Mouse (Mus musculus): ENCODE data around the gene Usp48. TPM values are rescaled to one million over a fixed set of nuclear protein-coding genes. Genes with fewer than 3 reads are reported as not detected.
A peak's percentile ranks its signal among the peaks of the same experiment; 100 is the strongest.

The Usp48 gene
- 23.3 and 28.4 TPM in 2 replicates for polyA plus RNA-seq (2015; fragmentation: Nextera tagmentation; extraction: Ambion mirVana)

DNA sequence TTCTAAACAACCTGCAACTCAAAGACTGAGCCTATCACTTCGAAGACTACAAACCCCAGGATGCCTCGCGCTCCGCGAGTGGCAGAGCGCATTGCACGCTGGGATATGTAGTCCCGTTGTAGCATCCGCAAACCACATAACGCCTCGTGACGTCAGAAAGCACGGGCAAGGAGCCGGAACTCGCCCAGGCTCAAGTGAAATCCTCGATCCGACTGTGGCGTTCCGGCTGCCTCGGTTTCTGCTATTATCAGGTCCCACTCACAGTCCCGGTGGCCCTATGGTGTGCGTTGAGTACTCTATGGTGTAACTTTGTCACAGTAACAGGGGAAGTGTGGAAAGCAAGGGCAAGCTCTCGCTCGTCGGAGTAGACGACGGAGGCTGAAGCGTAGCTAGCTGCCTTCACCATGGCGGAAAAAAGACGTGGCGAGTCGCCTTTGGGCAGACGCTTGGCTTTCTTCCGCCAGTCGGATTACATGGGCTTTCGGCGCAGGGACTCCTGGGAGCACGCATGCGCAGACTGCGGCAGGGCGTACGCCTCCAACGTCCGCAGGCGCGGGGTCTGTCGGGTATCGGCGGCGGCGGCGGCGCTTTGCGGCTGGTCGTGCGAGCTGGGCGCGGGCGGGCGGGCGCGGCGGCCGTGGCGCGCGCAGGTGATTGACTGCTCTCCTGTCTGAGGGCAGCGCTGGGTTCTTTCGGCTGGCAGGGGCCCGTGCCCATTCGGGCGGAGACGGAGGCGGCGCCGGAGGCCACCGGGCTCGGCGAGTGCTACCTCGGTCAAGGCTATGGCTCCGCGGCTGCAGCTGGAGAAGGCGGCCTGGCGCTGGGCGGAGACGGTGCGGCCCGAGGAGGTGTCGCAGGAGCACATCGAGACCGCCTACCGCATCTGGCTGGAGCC lies at the start of gene Usp48:
Gene Usp48 (plus strand): TSS at position 155 of the 895 bp plus-strand sequence.
- Histone ChIP-seq H3K27me3 (ENCODE audit: insufficient read depth, low read length) (no peaks in the 10 kb centered on the region), H3K9me3 (ENCODE audit: low read length) (no peaks in the 10 kb centered on the region), H3K9ac (replicated peaks) (peak within 1 kb of the TSS; percentile 86), H3K4me2 (ENCODE audit: low read depth, low read length) (peak within 1 kb of the TSS; percentile 78), H3K27ac (ENCODE audit: low read depth) (peak within 1 kb of the TSS; percentile 98), H3K4me3 (ENCODE audit: low read depth, low read length) (peak within 1 kb of the TSS; percentile 93), H3K4me1 (ENCODE audit: insufficient read depth) (peaks cover 29% of the 10 kb centered on the region), H3K36me3 (replicated peaks; ENCODE audit: insufficient read depth, low read length) (no peaks in the 10 kb centered on the region)
- no peak for TF ChIP-seq CTCF (IDR thresholded peaks at IDR 0.05; ENCODE audit: low read depth)
- TF ChIP-seq EP300 (IDR thresholded peaks at IDR 0.05; ENCODE audit: low read depth), result no peak
- ATAC-seq (peak; percentile 93), DNase-seq (peak; percentile 99)
- WGBS (ENCODE audit: insufficient replicate concordance), result under 1% methylated on average over 89 of the region's 92 CpGs

DNA sequence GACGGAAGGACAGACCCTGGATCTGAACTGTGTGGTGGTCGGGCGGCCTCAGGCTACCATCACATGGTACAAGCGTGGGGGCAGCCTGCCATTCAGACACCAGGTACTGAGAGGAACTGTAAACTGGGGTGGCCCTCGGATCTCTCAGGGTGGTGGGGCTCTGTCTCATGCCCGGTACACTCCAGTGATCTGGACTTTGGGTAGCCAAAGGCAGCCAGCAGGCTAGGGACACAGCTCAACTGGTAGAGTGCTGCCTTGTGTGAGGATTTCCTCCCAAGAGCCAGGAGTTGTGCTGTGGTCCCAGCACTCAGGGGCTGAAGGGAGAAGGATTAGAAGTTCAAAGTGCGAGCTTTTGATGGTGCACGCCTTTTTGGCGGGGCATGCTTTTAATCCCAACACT lies 48.0 kb upstream of the Usp48 start:
- ATAC-seq, result no peak
- Histone ChIP-seq H3K4me1 (ENCODE audit: insufficient read depth) (0 out of 2 replicates have a peak, but pooled peaks cover 2% of the 10 kb centered on the region), H3K9ac (replicated peaks) (no peak overlapping the region), H3K4me3 (ENCODE audit: low read depth, low read length) (no peak overlapping the region), H3K27ac (ENCODE audit: low read depth) (no peak overlapping the region), H3K9me3 (ENCODE audit: low read length) (no peaks in the 10 kb centered on the region), H3K27me3 (ENCODE audit: insufficient read depth, low read length) (no peaks in the 10 kb centered on the region), H3K36me3 (replicated peaks; ENCODE audit: insufficient read depth, low read length) (peaks cover 19% of the 10 kb centered on the region; the same call in 1 of the 2 replicates), H3K4me2 (ENCODE audit: low read depth, low read length) (no peak overlapping the region)
- no peak for TF ChIP-seq CTCF (IDR thresholded peaks at IDR 0.05; ENCODE audit: low read depth)
- no peak for TF ChIP-seq EP300 (IDR thresholded peaks at IDR 0.05; ENCODE audit: low read depth)
- no peak for DNase-seq
- 73% methylated on average over 9 of the region's 9 CpGs for WGBS (ENCODE audit: insufficient replicate concordance)

DNA sequence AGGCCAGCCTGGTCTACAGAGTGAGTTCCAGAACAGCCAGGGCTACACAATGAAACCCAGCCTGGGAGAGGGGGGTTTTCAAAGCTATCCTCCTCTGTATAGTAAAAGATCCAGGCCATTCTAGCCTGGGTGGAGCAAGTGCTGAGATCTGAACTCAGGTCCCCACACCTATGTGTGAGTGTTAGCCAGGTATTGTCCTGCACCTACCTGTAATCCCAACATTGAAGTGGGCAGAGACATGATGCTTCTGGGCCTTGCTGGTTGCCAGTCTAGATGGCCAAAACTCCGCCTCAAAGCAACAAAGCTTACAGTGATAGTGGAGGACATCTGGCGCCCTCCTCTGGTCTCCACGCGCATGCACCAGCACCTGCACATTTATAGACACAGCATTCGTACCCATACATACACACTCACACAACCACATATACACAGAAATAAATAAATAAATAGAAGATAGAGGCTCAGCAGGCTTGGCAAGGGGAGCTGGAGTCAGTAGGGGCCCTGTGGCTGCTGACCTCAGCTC lies 47.5 kb upstream of the Usp48 start:
- Histone ChIP-seq H3K4me3 (ENCODE audit: low read depth, low read length) (no peak overlapping the region), H3K4me1 (ENCODE audit: insufficient read depth) (no peaks in the 10 kb centered on the region), H3K9me3 (ENCODE audit: low read length) (no peaks in the 10 kb centered on the region), H3K27ac (ENCODE audit: low read depth) (no peak overlapping the region), H3K27me3 (ENCODE audit: insufficient read depth, low read length) (no peaks in the 10 kb centered on the region), H3K9ac (replicated peaks) (no peak overlapping the region), H3K4me2 (ENCODE audit: low read depth, low read length) (no peak overlapping the region), H3K36me3 (replicated peaks; ENCODE audit: insufficient read depth, low read length) (peaks cover 19% of the 10 kb centered on the region; the same call in 1 of the 2 replicates)
- DNase-seq (peak; percentile 68), ATAC-seq (no peak)
- TF ChIP-seq EP300 (IDR thresholded peaks at IDR 0.05; ENCODE audit: low read depth) (no peak), CTCF (IDR thresholded peaks at IDR 0.05; ENCODE audit: low read depth) (peak; percentile 78)
- 68% methylated on average over 5 of the region's 5 CpGs for WGBS (ENCODE audit: insufficient replicate concordance)

DNA sequence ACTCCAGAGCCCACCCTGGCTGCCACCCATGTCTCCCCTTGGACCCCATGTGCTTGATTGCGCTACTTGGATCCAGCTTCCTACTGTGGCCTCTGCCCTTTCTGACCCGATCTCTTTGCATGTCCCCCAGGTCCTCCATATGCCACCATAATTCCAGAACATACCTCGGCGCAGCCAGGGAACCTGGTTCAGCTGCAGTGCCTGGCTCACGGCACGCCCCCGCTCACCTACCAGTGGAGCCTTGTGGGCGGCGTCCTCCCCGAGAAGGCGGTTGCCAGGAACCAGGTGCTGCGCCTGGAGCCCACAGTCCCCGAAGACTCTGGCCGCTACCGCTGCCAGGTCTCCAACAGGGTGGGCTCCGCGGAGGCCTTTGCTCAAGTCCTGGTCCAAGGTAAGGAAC lies 40.1 kb upstream of the Usp48 start:
- Histone ChIP-seq H3K4me1 (ENCODE audit: insufficient read depth) (no peaks in the 10 kb centered on the region), H3K4me2 (ENCODE audit: low read depth, low read length) (no peak overlapping the region), H3K9me3 (ENCODE audit: low read length) (no peaks in the 10 kb centered on the region), H3K36me3 (replicated peaks; ENCODE audit: insufficient read depth, low read length) (peaks cover 12% of the 10 kb centered on the region), H3K27ac (ENCODE audit: low read depth) (no peak overlapping the region), H3K27me3 (ENCODE audit: insufficient read depth, low read length) (no peaks in the 10 kb centered on the region), H3K9ac (replicated peaks) (no peak overlapping the region), H3K4me3 (ENCODE audit: low read depth, low read length) (no peak overlapping the region)
- 82% methylated on average over 17 of the region's 17 CpGs for WGBS (ENCODE audit: insufficient replicate concordance)
- DNase-seq (no peak), ATAC-seq (no peak)
- TF ChIP-seq CTCF (IDR thresholded peaks at IDR 0.05; ENCODE audit: low read depth), result no peak
- no peak for TF ChIP-seq EP300 (IDR thresholded peaks at IDR 0.05; ENCODE audit: low read depth)

DNA sequence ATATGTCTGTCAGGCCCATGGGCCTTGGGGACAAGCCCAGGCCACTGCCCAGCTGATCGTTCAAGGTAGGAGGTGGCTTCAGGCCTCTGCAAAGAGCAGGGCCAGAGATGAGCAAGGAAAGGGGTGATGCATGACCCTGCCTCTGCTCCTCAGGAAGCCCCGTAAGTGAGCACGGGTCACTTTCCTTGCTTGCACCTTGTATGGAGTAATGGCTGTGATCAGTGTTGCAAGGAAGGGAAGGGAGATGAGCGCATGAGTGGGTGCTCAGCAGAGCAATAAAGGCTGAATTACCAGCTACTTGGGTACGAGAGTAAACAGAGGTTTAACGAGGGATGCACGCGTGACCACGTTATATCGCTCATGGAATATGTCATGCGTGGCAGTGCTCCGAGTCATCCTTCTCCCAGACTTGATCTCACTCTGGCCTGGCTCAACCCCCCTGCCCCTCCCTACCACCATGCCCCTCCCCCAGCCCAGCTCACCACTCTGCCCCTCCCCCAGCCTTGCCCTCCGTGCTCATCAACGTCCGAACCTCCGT lies 36.8 kb upstream of the Usp48 start:
- DNase-seq (no peak), ATAC-seq (no peak)
- TF ChIP-seq CTCF (IDR thresholded peaks at IDR 0.05; ENCODE audit: low read depth) (no peak), EP300 (IDR thresholded peaks at IDR 0.05; ENCODE audit: low read depth) (no peak)
- H3K9ac ChIP-seq (replicated peaks), result no peak overlapping the region
- peaks cover 21% of the 10 kb centered on the region for H3K36me3 ChIP-seq (replicated peaks; ENCODE audit: insufficient read depth, low read length)
- H3K4me2 ChIP-seq (ENCODE audit: low read depth, low read length), result no peak overlapping the region
- H3K27ac ChIP-seq (ENCODE audit: low read depth), result no peak overlapping the region
- H3K9me3 ChIP-seq (ENCODE audit: low read length), result no peaks in the 10 kb centered on the region
- no peaks in the 10 kb centered on the region for H3K27me3 ChIP-seq (ENCODE audit: insufficient read depth, low read length)
- no peaks in the 10 kb centered on the region for H3K4me1 ChIP-seq (ENCODE audit: insufficient read depth)
- H3K4me3 ChIP-seq (ENCODE audit: low read depth, low read length), result no peak overlapping the region
- WGBS (ENCODE audit: insufficient replicate concordance), result 72% methylated on average over 16 of the region's 16 CpGs

DNA sequence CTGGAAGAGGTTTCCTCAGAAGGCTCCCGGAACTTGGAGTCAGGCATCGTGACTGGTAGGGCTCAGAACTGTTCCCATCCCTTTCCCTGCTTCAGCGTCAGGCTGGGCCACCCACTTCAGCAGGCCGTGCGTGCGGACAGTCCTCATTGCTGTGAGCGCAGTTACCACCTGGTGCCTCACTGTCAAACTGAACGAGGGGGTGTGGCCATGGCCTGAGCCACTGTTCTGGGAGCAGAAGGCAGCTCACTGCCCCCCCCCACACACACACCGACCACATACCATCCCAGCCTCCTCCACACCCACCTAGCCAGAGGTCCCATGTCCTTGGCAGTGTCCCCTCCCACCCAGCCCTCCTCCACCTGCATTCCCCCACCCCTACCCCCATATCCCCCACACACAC lies 23.7 kb upstream of the Usp48 start:
- Histone ChIP-seq H3K9ac (replicated peaks) (no peak overlapping the region), H3K36me3 (replicated peaks; ENCODE audit: insufficient read depth, low read length) (peaks cover under 1% of the 10 kb centered on the region; the same call in 1 of the 2 replicates), H3K4me3 (ENCODE audit: low read depth, low read length) (no peak overlapping the region), H3K4me1 (ENCODE audit: insufficient read depth) (no peaks in the 10 kb centered on the region), H3K27me3 (ENCODE audit: insufficient read depth, low read length) (no peaks in the 10 kb centered on the region), H3K9me3 (ENCODE audit: low read length) (no peaks in the 10 kb centered on the region), H3K4me2 (ENCODE audit: low read depth, low read length) (no peak overlapping the region), H3K27ac (ENCODE audit: low read depth) (no peak overlapping the region)
- ATAC-seq (no peak), DNase-seq (no peak)
- TF ChIP-seq CTCF (IDR thresholded peaks at IDR 0.05; ENCODE audit: low read depth) (no peak), EP300 (IDR thresholded peaks at IDR 0.05; ENCODE audit: low read depth) (no peak)
- WGBS (ENCODE audit: insufficient replicate concordance), result 81% methylated on average over 9 of the region's 9 CpGs

Measured in liver, postnatal 0 days (tissue).